Mouse (Mus musculus) limb, embryonic 13.5 days (tissue): ENCODE data around the gene Sox15. TPM values are rescaled to one million over a fixed set of nuclear protein-coding genes. Genes with fewer than 3 reads are reported as not detected.

ENCODE experiments used
- ATAC-seq: fragments of 200-750 bp; cut with Nextera tagmentation; 2 replicates; pipeline ENCODE4 v1.8.0; 2017; ENCODE audit warnings: low read depth, moderate number of reproducible peaks, moderate TSS enrichment; ENCODE audit not compliant: low FRiP score
- H3K27ac ChIP-seq: fragments of 300-500 bp; sonication (generic); 2 replicates; pipeline ENCODE4 v1.5.1; 2015; ENCODE audit warnings: inconsistent platforms, mild to moderate bottlenecking, moderate library complexity
- H3K27me3 ChIP-seq: fragments of 300-500 bp; sonication (generic); 2 replicates; pipeline ENCODE4 v1.6.1; 2015; ENCODE audit warnings: mild to moderate bottlenecking, inconsistent platforms
- H3K36me3 ChIP-seq: fragments of 300-500 bp; sonication (generic); 2 replicates; pipeline ENCODE4 v1.6.1; 2015; ENCODE audit warnings: inconsistent platforms, mild to moderate bottlenecking, moderate library complexity
- H3K4me1 ChIP-seq: fragments of 300-500 bp; sonication (generic); 2 replicates; pipeline ENCODE4 v1.6.1; 2015; ENCODE audit warnings: inconsistent platforms
- H3K4me2 ChIP-seq: fragments of 300-500 bp; sonication (generic); replicated peaks from 2 replicates; pipeline ENCODE4 v1.6.1; 2015; ENCODE audit warnings: inconsistent platforms, mild to moderate bottlenecking, moderate library complexity
- H3K4me3 ChIP-seq: fragments of 300-500 bp; sonication (generic); 2 replicates; pipeline ENCODE4 v1.5.1; 2015; ENCODE audit warnings: moderate library complexity, mild to moderate bottlenecking, inconsistent platforms
- H3K9ac ChIP-seq: fragments of 300-500 bp; sonication (generic); 2 replicates; pipeline ENCODE4 v1.6.1; 2015; ENCODE audit warnings: mild to moderate bottlenecking, inconsistent platforms
- H3K9me3 ChIP-seq: fragments of 300-500 bp; sonication (generic); 2 replicates; pipeline ENCODE4 v1.6.1; 2016; ENCODE audit warnings: inconsistent platforms
- WGBS: fragments of 180-500 bp; shearing (Covaris S2); methylation state at CpG from one replicate; pipeline ENCODE4 v1.1.7; 2015; 5-methylcytosine and 5-hydroxymethylcytosine counted together
- polyA plus RNA-seq: library from polyadenylated mRNA; unstranded; fragments of >200 nt; fragmentation: Nextera tagmentation; extraction: Ambion mirVana; gene quantifications from 2 replicates; pipeline ENCODE4 v1.2.1, GENCODE M21; 2015

Gene Sox15
- polyA plus RNA-seq, 1 experiment from 2014 or later = 0.57 TPM

DNA sequence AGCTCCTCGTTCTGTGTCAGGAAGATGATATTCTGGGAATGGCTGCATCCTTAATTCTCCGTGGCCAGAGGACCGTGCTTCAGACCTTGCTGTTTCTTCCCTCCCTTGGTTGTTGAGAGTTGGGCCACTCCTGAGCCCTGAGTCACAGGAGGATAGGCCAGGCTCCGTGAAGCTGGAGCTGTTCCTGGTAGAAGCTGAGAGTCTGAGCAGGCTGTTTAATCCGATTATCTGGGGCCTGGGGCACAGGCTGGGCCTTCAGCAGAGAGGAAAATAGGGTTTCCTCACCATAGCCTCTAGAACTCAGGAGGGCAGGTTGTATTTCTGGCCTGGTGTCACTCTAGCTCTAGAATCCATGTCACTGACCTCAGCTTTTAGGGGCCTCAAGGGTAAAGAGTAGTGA is 1.7 kb upstream of the Sox15 start:
- H3K27me3 ChIP-seq = no peaks in the 10 kb centered on the region
- H3K9ac ChIP-seq = 0 out of 2 replicates have a peak overlapping the region, but pooled peaks have one; percentile 36
- ATAC-seq = no peak
- no peak overlapping the region for H3K27ac ChIP-seq
- no peaks in the 10 kb centered on the region for H3K9me3 ChIP-seq
- H3K4me1 ChIP-seq = peaks cover 24% of the 10 kb centered on the region
- peaks cover 83% of the 10 kb centered on the region for H3K36me3 ChIP-seq
- WGBS = 76% methylated on average over 5 of the region's 5 CpGs
- H3K4me2 ChIP-seq = no peak overlapping the region
- no peak overlapping the region for H3K4me3 ChIP-seq

GRCm38 (mm10) chr11:69654760-69655159 is 354 bp upstream of the Sox15 start:
- Histone ChIP-seq H3K4me3 (no peak overlapping the region), H3K27ac (peak overlapping the region; percentile 55; the same call in 1 of the 2 replicates), H3K27me3 (no peaks in the 10 kb centered on the region), H3K9me3 (no peaks in the 10 kb centered on the region), H3K36me3 (peaks cover 82% of the 10 kb centered on the region), H3K4me1 (peaks cover 24% of the 10 kb centered on the region), H3K9ac (peak overlapping the region; percentile 26; the same call in 1 of the 2 replicates), H3K4me2 (no peak overlapping the region)
- WGBS = 24% methylated on average over 9 of the region's 9 CpGs
- ATAC-seq = no peak

DNA sequence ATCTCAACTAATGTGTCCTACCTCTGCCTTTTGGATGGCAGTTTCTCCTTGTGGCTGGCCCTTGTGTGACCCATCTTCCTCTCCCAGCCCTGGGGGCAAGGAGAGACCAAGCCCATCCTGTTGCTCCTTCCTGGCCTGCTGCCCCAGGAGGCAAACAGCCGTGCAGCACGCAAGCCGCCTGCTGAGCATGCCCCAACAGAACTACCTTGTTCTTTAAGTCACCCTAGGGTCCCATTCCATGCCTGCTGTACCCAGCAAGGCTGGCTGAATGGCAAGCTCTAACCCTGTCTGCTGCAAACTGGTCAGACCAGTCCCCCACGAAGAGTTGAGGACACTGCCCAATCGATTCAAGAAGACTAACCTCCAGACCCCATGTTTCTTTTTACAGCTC is 946 bp downstream of the Sox15 start:
- Histone ChIP-seq H3K4me3 (no peak overlapping the region), H3K9ac (peak overlapping the region; percentile 31; the same call in 1 of the 2 replicates), H3K4me1 (peaks cover 24% of the 10 kb centered on the region), H3K27ac (no peak overlapping the region; the same call in 1 of the 2 replicates), H3K4me2 (peak overlapping the region; percentile 19; the same call in 1 of the 2 replicates), H3K9me3 (no peaks in the 10 kb centered on the region), H3K27me3 (no peaks in the 10 kb centered on the region), H3K36me3 (peaks cover 75% of the 10 kb centered on the region)
- WGBS = 79% methylated on average over 5 of the region's 5 CpGs
- ATAC-seq = no peak

DNA sequence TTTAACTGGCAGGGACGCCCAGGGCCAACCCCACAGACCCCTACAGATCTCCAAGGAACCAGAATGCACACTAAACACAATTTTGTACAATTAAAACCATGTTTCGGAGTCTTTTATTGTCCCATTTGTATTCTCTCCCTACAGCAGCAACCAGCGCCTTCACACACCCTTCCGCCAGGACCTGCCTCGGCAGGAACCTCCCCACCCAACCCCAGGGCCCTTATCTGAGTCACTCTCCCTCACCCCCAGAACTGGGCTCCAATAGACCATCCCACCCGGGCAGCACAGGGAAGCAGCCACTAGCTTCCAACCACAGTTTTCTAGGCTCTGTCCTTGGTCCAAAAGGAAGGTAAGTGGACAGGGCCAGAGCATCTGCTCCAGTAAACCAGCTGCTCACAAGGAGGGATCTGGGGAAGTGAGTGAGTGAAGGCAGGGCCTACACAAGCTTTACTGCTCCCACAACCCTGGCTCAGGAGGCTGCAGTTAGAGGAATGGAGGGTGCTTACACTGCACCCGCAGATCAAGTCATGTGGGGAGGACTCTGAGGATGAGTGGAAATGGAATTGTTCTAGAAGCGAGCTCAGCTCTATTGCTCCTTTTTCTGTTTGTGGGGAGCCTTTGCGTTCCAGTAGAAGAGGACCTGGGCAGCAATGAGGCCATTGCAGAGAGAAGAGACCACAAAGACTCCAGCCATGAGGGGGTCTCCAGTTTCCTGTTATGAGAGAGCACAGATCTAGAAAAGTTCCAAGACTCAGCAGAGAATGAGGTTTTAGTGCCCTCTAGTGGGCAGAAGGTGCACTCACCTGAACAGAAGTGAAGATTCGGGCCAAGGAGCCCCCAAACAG is 1.7 kb downstream of the Sox15 start:
- 77% methylated on average over 10 of the region's 10 CpGs for WGBS
- Histone ChIP-seq H3K36me3 (peaks cover 68% of the 10 kb centered on the region), H3K9me3 (no peaks in the 10 kb centered on the region), H3K27ac (peak overlapping the region; percentile 11; the same call in 1 of the 2 replicates), H3K4me3 (no peak overlapping the region; the same call in 1 of the 2 replicates), H3K9ac (0 out of 2 replicates have a peak overlapping the region, but pooled peaks have one; percentile 4), H3K27me3 (no peaks in the 10 kb centered on the region), H3K4me2 (peak overlapping the region; percentile 14; the same call in 1 of the 2 replicates), H3K4me1 (peaks cover 32% of the 10 kb centered on the region)
- ATAC-seq = no peak

DNA sequence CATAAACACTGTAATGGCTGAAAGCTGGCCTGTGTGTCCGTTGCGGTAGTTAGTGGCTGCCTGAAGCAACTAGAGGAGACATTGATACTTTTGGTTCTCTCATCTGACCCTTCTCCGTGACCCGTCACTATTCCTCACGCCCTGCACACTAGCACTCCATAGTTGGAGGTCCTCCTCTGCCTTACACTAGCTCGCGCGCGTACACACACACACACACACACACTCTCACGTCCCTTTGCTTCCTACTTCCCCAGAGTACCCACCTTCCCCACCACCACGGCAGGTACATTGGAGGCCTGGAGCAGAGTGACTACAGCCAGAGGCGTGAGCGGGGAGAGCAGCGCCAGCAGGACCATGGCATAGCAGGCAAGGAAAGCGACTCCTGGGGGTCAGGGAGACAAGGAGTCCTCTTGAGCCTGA is 2.4 kb downstream of the Sox15 start:
- WGBS = 80% methylated on average over 15 of the region's 15 CpGs

DNA sequence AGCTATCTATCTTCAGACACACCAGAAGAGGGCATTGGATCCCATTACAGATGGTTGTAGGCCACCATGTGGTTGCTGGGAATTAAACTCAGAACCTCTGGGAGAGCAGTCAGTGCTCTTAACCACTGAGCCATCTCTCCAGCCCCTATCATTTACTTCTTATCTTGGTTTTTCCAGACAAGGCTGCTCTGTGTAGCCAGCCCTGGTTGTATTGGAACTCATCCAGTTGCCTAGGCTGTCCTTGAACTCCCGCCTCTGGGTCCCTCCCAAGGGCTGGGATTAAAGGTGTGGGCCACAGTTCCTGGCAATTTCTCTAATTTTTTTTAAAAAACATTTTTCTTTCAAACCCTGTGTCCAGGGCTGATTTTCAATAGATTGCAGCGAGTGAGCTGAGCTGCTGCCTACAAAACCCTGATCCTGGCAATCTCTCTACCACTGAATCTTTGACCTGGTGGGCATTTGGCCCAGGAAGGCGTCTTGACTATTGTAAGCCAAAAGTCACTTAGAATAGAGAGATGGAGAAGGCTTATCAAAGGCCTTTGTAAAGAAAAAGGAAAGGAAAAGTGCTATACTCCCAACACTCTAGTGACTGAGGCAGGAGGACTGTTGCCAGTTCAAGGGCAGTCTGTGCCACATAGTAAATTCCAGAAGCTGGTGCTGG is 6.2 kb downstream of the Sox15 start:
- Histone ChIP-seq H3K27ac (peak overlapping the region; percentile 95; the same call in 1 of the 2 replicates), H3K9ac (peak overlapping the region; percentile 71), H3K4me3 (peak overlapping the region; percentile 57), H3K4me1 (peaks cover 19% of the 10 kb centered on the region), H3K9me3 (no peaks in the 10 kb centered on the region), H3K4me2 (peak overlapping the region; percentile 65), H3K36me3 (peaks cover 66% of the 10 kb centered on the region), H3K27me3 (no peaks in the 10 kb centered on the region)
- ATAC-seq = no peak
- 82% methylated on average over 3 of the region's 3 CpGs for WGBS

More for the DNA sequence above, 2.4 kb downstream of the Sox15 start:
- no peak for ATAC-seq
- Histone ChIP-seq H3K9ac (no peak overlapping the region), H3K27me3 (no peaks in the 10 kb centered on the region), H3K9me3 (no peaks in the 10 kb centered on the region), H3K4me1 (peaks cover 32% of the 10 kb centered on the region), H3K4me2 (no peak overlapping the region), H3K36me3 (peaks cover 61% of the 10 kb centered on the region), H3K27ac (no peak overlapping the region), H3K4me3 (no peak overlapping the region; the same call in 1 of the 2 replicates)

- H3K27me3 ChIP-seq = no peaks in the 10 kb centered on the region
- H3K4me2 ChIP-seq = peak within 1 kb of the TSS; percentile 65
- under 1% methylated on average over 48 of the region's 48 CpGs for whole genome bisulfite sequencing
- H3K36me3 ChIP-seq = peaks cover 63% of the 10 kb centered on the region
- H3K9ac ChIP-seq = peak within 1 kb of the TSS; percentile 71
- peak within 1 kb of the TSS; percentile 95 for H3K27ac ChIP-seq
- H3K9me3 ChIP-seq = no peaks in the 10 kb centered on the region
- H3K4me3 ChIP-seq = peak within 1 kb of the TSS; percentile 57
- ATAC-seq = peak; percentile 94
- peaks cover 14% of the 10 kb centered on the region for H3K4me1 ChIP-seq
Measured at GRCm38 (mm10) chr11:69662213-69662966, 7.3 kb downstream of the Sox15 start, which contains the start of gene Mpdu1. Gene Mpdu1 (minus strand): TSS chr11:69662642.

- Histone ChIP-seq H3K9ac (peak overlapping the region; percentile 71), H3K36me3 (peaks cover 63% of the 10 kb centered on the region), H3K9me3 (no peaks in the 10 kb centered on the region), H3K27me3 (no peaks in the 10 kb centered on the region), H3K4me3 (peak overlapping the region; percentile 57), H3K4me1 (peaks cover 14% of the 10 kb centered on the region), H3K27ac (peak overlapping the region; percentile 95), H3K4me2 (peak overlapping the region; percentile 65)
- 0 out of 2 replicates have a peak, but pooled peaks have one; percentile 2 for ATAC-seq
- WGBS = 69% methylated on average over 13 of the region's 13 CpGs
Measured at GRCm38 (mm10) chr11:69662967-69663671, 8.0 kb downstream of the Sox15 start.

- Histone ChIP-seq H3K4me3 (no peak overlapping the region), H3K4me1 (peaks cover 14% of the 10 kb centered on the region), H3K4me2 (peak overlapping the region; percentile 65; the same call in 1 of the 2 replicates), H3K9me3 (no peaks in the 10 kb centered on the region), H3K9ac (no peak overlapping the region), H3K36me3 (peaks cover 63% of the 10 kb centered on the region), H3K27ac (peak overlapping the region; percentile 95; the same call in 1 of the 2 replicates), H3K27me3 (no peaks in the 10 kb centered on the region)
- 88% methylated on average over 6 of the region's 6 CpGs for WGBS
- ATAC-seq = no peak
Measured at GRCm38 (mm10) chr11:69663795-69664194, 8.7 kb downstream of the Sox15 start.

GRCm38 (mm10) chr11:69664841-69665240 is 9.7 kb downstream of the Sox15 start:
- peaks cover 22% of the 10 kb centered on the region for H3K4me1 ChIP-seq
- no peak for ATAC-seq
- WGBS = 94% methylated on average over 7 of the region's 7 CpGs
- peaks cover 66% of the 10 kb centered on the region for H3K36me3 ChIP-seq
- H3K27ac ChIP-seq = no peak overlapping the region
- no peaks in the 10 kb centered on the region for H3K9me3 ChIP-seq
- no peaks in the 10 kb centered on the region for H3K27me3 ChIP-seq
- no peak overlapping the region for H3K4me2 ChIP-seq
- no peak overlapping the region for H3K9ac ChIP-seq
- H3K4me3 ChIP-seq = no peak overlapping the region

DNA sequence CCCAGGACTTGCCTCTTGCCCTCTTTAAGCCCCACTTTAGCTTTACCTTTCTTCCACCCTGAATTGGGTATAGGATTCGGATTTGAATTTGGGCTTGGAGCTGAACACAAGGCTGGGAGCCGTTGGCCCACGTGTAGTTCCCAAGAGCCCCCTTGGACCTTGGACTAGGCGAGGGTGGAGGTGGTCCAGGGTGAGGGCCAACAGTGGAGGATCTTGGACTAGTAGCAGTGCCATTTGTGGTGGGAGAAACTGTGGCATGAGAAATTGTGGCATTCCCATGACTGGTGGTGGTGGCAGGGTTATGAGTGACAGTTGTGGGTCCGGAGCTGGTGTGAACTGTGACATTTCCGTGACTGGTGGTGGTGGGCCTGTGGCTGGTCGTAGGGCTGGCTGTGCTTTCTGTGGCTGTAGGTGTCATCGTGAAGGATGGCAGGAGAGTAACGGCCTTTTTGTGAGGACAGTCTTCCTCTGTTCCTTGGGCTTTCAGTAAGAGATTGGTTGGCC is 10.4 kb downstream of the Sox15 start:
- Histone ChIP-seq H3K9me3 (no peaks in the 10 kb centered on the region), H3K27ac (no peak overlapping the region), H3K36me3 (peaks cover 67% of the 10 kb centered on the region), H3K4me2 (0 out of 2 replicates have a peak overlapping the region, but pooled peaks have one; percentile 25), H3K9ac (no peak overlapping the region), H3K4me1 (peaks cover 29% of the 10 kb centered on the region), H3K4me3 (no peak overlapping the region), H3K27me3 (no peaks in the 10 kb centered on the region)
- ATAC-seq = no peak
- 70% methylated on average over 9 of the region's 9 CpGs for WGBS
